Mouse (Mus musculus) cortical plate, adult 2 months (tissue): ENCODE measurements at regions not wholly inside any gene's neighbourhood (a gene's known extent, or its start where the extent isn't known, plus 50 kb on each side); places are given as distances from the start of the nearest gene placed in this dataset.

Experiments used
- CTCF ChIP-seq: fragments of 200-500 bp; IDR thresholded peaks from 2 replicates; pipeline ENCODE4 v1.5.1; 2011; ENCODE audit warnings: mild to moderate bottlenecking, control low read depth, low read length; ENCODE audit not compliant: insufficient read depth; ENCODE audit errors: extremely low read depth
- POLR2A ChIP-seq: fragments of 200-500 bp; IDR thresholded peaks from 2 replicates; pipeline ENCODE4 v1.6.1; 2011; ENCODE audit warnings: mild to moderate bottlenecking, low read length, control low read depth; ENCODE audit not compliant: insufficient read depth; ENCODE audit errors: extremely low read depth

GRCm38 (mm10) chr2:131418130-131418529 lies 65.4 kb upstream of the Rnf24 start:
- TF ChIP-seq CTCF (no peak), POLR2A (no peak)
